Mouse (Mus musculus) urinary bladder, adult 2 months (tissue): Measurements from ENCODE around the gene Selenov. TPM values are rescaled to one million over a fixed set of nuclear protein-coding genes. Genes with fewer than 3 reads are reported as not detected.
A peak's percentile ranks its signal among the peaks of the same experiment; 100 is the strongest.
"Not testable (repeated sequence)": the region's sequence is repeated elsewhere in the genome, so short reads cannot be mapped to it uniquely, and the experiment has no call there.

Experiments
- DNase-seq: peaks from one replicate; pipeline ENCODE4 v3.0.0; 2022; ENCODE audit warnings: low spot score
- polyA plus RNA-seq: library from polyadenylated mRNA; depleted of rRNA; stranded (reverse); fragments of >200 nt; gene quantifications from 2 replicates; pipeline ENCODE4 v1.2.3, GENCODE M21; 2012

Selenov gene
- polyA plus RNA-seq, 1 experiment, result not detected

GRCm38 (mm10) chr7:28294481-28294880 lies 3.5 kb upstream of the Selenov start:
- DNase-seq, result no peak

GRCm38 (mm10) chr7:28290165-28290564 lies 821 bp downstream of the Selenov start:
- DNase-seq, result no peak

DNA sequence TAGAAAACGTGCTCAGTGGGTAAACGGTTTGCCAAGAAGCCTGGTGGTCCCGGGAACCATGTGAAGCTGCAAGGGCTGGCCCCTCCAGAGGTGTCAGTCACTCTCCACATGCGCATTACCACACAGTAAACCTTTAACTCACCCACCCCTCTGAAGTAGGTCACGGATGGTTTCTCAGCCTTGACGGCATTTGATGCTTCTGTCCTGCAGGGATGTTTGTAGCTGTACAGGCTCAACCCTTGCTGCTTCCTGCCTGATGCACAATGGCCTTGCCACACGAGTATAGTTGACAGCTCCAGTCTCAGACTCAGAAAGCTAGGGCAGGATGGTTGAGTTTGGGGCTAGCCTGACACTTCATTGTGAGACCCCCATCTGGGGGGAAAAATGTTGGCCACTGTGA lies 10.4 kb downstream of the Selenov start:
- DNase-seq, result no peak

DNA sequence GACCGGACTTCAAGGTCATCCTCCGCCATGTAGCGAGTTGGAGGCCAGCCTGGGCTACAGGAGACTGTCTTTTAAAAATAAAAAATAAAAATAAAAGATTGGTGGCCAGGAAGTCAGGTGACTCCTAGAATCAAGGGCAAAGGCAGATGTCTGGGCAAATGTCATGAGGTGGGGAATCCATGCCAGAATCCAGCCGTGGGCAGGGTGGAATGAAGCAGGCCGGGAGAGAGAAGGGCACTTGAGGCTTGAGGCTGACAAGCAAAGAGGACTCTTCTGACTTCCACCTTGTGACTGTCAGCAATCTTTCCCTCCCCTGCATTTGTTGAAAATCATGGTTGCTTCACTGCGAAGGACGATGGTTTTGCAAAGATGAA lies 12.7 kb downstream of the Selenov start:
- no peak for DNase-seq

GRCm38 (mm10) chr7:28277615-28278278 lies 13.2 kb downstream of the Selenov start, which contains the start of gene Eid2b:
TSS of gene Eid2b (plus strand) at chr7:28277739.
- peak; percentile 95 for DNase-seq

GRCm38 (mm10) chr7:28277237-28277614 lies 13.8 kb downstream of the Selenov start:
- DNase-seq, result no peak

DNA sequence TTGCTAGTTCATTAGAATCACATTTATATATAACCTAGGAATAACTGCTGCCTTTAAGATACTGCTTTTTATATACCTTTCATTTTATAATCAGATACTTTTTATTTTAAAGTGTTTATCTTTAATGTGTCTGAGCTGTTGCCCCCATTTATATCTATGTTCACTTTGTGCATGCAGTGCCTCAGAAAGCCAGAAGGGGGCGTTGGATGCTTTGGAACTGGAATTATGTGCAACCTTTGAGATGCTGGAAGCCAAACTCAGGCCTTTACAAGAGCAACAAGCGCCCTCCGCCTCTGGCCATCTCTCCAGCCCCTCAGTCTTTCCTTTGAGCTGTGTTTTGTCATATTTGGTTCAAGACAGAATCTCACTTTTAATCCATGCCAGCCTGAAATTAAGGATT lies 19.2 kb downstream of the Selenov start:
- DNase-seq, result no peak

GRCm38 (mm10) chr7:28269355-28269754 lies 21.6 kb downstream of the Selenov start:
- no peak for DNase-seq

DNA sequence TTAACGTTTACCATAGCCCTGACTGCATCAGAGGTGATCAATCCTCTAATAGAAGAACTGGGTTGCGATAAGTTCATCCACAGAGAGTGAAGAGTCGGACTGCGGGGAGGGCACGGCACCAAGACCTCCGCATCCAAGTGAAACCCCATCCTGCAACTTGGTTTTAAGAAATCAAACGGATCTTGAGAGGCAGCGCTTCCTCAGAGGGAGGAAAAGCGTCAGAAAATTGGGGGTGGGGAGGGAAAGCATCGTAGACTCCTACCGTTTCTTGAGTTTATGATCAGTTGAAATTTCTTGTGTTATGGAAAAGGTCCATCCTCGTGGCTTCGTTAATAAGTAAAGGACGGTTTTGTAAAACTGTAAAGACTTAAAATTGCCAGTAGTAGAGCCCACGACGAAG lies 22.4 kb downstream of the Selenov start:
- no peak for DNase-seq

DNA sequence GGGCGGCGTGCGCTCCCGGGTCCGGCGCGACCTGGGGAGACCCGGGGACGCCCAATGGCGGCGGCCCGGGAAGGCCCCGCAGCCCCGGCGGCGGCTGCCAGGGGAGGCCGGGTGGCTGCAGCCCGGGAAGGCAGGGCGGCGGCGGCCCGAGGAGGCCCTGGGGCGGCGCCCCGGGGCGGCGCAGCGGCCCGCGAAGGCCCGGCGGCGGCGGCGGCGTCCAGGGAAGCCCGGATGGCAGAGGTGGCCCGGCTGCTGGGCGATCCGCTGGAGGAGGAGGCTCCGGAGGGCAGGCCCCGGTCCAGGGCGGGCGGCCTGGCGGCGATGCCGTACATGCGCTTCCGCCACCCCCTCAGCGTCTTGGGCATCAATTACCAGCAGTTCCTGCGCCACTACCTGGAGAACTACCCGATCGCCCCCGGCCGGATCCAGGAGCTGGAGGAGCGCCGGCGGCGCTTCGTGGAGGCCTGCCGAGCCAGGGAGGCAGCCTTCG lies 22.9 kb downstream of the Selenov start:
- peak; percentile 67 for DNase-seq

DNA sequence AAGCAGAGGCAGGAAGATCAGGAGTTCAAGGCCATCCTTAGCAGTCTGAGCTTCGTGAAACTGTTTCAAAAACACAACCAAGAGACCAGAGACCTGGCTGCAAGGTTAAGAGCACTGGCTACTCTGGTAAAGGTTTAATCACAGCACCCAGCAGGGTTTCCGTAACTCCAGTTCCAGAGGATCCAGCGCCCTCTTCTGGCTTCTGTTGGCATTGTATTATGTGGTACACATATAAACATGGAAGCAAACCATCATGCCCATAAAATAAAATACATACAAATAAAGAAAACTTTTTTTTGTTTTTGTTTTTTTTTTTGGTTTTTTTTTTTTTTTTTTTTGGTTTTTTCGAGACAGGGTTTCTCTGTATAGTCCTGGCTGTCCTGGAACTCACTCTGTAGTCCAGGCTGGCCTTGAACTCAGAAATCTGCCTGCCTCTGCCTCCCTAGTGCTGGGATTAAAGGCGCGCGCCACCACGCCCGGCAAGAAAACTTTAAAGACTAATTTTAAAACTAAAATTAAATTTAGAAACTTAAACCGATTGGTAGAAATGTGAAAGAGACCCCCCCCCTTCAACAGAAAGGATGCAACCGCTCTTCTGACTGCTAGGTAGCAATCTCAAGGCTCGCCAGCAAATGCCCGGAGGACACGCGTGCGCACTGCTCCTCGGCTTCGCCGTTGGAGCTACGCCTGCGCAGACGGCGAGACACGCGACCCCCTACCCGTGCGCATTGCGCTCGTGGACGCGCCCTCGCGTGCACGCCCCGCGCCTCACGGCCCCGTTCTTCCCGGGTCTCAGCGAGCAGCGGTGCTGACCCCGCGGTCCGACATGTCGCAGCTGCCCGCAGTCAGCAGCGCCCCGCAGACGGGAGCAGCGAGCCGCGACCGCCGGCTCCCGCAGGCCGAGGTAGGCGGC lies 23.6 kb downstream of the Selenov start, which contains the start of gene Eid2:
Eid2 (plus strand) TSS at position 753 of the 913 bp plus-strand sequence.
- peak; percentile 63 for DNase-seq

DNA sequence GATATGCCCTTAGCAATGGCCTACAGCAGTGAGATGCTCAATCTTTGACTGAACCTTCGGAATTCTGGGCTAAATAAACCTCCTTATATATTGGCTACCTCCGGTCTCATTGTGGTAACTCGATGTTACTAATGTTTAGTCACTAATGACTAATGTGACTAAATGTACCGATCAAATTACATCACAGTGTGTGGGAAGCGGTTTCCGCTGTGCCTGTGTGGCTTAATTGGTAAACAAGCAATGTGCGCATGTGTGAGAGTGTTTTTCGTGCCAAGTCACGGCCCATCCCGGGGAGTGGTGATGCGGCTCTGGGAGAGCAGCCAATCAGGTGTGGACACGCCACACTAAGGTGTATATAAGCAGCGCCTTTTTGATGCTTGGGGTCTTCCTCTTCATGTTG lies 25.6 kb downstream of the Selenov start:
- DNase-seq, result no peak

- peak; percentile 34 for DNase-seq
These were observed 27.2 kb downstream of the Selenov start for GRCm38 (mm10) chr7:28263786-28264185.

DNA sequence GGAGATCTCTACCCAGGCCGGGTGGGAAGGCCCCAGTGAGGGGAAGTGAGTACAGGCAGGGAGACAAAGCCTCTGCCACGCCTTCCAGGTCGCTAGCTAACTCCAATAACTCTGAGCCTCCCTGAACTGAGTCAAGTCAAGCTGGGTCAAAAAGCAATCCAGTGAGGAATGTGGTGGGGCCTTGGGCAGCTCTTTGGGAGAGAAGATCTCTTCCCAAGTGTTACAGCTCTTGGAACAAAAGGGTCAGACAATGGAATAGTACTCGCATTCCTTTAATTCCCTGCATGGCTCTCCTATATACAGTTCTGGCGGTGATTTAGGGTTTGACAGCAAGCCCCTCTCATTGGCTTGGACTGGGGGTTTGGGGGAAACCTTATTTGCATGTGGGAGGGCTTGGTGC lies 28.1 kb downstream of the Selenov start:
- DNase-seq, result no peak

DNA sequence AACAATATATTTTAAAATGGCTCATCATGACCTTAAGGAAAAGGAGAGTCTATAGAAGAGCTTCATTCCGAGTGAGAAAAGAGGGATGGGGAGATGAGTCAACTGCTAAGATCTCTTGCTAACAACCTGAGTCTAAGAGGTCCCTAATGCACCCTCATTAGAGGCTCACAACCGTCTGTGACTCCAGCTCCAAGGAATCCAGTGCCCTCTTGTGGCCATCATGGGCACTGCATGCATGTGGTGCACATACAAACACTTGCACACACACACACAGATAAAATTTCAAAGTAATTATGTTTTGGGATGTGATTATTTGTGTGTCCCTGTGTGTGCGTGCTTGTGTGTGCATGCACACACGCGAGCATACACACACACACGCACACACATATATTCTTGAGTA lies 35.5 kb downstream of the Selenov start:
- DNase-seq, result no peak

GRCm38 (mm10) chr7:28254591-28254990 lies 36.4 kb downstream of the Selenov start:
- no peak for DNase-seq

DNA sequence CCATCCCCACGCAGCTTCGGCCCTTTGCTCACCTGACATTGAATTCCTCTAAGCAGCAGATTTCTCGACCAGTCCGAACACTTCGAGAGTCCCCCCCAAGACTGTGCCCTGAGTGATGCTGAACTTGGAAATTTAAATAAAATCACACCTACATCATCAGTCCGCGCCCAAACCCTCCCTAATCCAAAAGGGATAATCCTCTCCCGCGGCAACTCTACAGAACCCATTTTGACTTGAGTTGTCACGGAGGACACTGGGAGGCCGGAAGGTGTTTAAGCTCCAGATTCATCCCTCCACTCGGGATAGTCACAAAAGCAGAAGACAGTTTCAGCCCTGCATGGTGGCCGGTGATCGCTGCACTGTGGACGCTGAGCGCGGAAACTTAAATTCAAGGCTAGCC lies 39.0 kb downstream of the Selenov start:
- no peak for DNase-seq

GRCm38 (mm10) chr7:28248957-28249356 lies 42.0 kb downstream of the Selenov start:
- DNase-seq, result no peak

- not testable (repeated sequence) for DNase-seq
These were observed 47.0 kb downstream of the Selenov start for GRCm38 (mm10) chr7:28243943-28244342.
